Mouse (Mus musculus) lung, embryonic 16.5 days (tissue): ENCODE data around the gene Asb16. TPM values are rescaled to one million over a fixed set of nuclear protein-coding genes. Genes with fewer than 3 reads are reported as not detected.

Source experiments
- ATAC-seq: fragments of 200-750 bp; cut with Nextera tagmentation; 2 replicates; pipeline ENCODE4 v1.8.0; 2017; ENCODE audit warnings: low read depth, mild to moderate bottlenecking, moderate library complexity
- H3K27ac ChIP-seq: fragments of 300-500 bp; sonication (generic); 2 replicates; pipeline ENCODE4 v1.5.1; 2014; ENCODE audit warnings: mild to moderate bottlenecking, control low read depth, low read length
- H3K27me3 ChIP-seq: fragments of 300-500 bp; sonication (generic); 2 replicates; pipeline ENCODE4 v1.6.1; 2014; ENCODE audit warnings: low read depth, low read length, mixed read lengths; ENCODE audit not compliant: control insufficient read depth, insufficient read depth
- H3K36me3 ChIP-seq: fragments of 300-500 bp; sonication (generic); 2 replicates; pipeline ENCODE4 v1.6.1; 2014; ENCODE audit warnings: low read length; ENCODE audit not compliant: control insufficient read depth, insufficient read depth
- H3K4me1 ChIP-seq: fragments of 300-500 bp; sonication (generic); replicated peaks from 2 replicates; pipeline ENCODE4 v1.6.1; 2014; ENCODE audit warnings: low read length, mixed read lengths; ENCODE audit not compliant: control insufficient read depth, insufficient read depth
- H3K4me2 ChIP-seq: fragments of 300-500 bp; sonication (generic); 2 replicates; pipeline ENCODE4 v1.6.1; 2014; ENCODE audit warnings: low read depth, low read length, control low read depth
- H3K4me3 ChIP-seq: fragments of 300-500 bp; sonication (generic); 2 replicates; pipeline ENCODE4 v1.5.1; 2014; ENCODE audit warnings: mild to moderate bottlenecking, low read length, control low read depth
- H3K9ac ChIP-seq: fragments of 300-500 bp; sonication (generic); 2 replicates; pipeline ENCODE4 v1.6.1; 2014; ENCODE audit warnings: low read length, control low read depth
- H3K9me3 ChIP-seq: fragments of 300-500 bp; sonication (generic); 2 replicates; pipeline ENCODE4 v1.6.1; 2016; ENCODE audit warnings: low read length; ENCODE audit not compliant: control insufficient read depth
- WGBS: fragments of 180-500 bp; shearing (Covaris S2); extraction: QIAGEN DNeasy Blood & Tissue Kit; methylation state at CpG from one replicate; pipeline ENCODE4 v1.1.7; 2014; 5-methylcytosine and 5-hydroxymethylcytosine counted together
- polyA plus RNA-seq: library from polyadenylated mRNA; unstranded; fragments of >200 nt; fragmentation: Nextera tagmentation; extraction: Ambion mirVana; gene quantifications from 2 replicates; pipeline ENCODE4 v1.2.1, GENCODE M21; 2015

The Asb16 gene
- polyA plus RNA-seq, 1 experiment from 2014 or later = 0.05 TPM

- WGBS = 86% methylated on average over 4 of the region's 4 CpGs
- H3K36me3 ChIP-seq = peaks cover 40% of the 10 kb centered on the region
These were observed 43.4 kb downstream of the Asb16 start for GRCm38 (mm10) chr11:102311966-102312365.

GRCm38 (mm10) chr11:102312586-102312985, 44.0 kb downstream of the Asb16 start:
- WGBS = 78% methylated on average over 6 of the region's 6 CpGs
- Histone ChIP-seq H3K9me3 (no peaks in the 10 kb centered on the region), H3K9ac (no peak overlapping the region), H3K27me3 (no peaks in the 10 kb centered on the region), H3K4me2 (no peak overlapping the region), H3K4me3 (no peak overlapping the region), H3K27ac (no peak overlapping the region), H3K36me3 (peaks cover 35% of the 10 kb centered on the region), H3K4me1 (peaks cover 26% of the 10 kb centered on the region)
- ATAC-seq = no peak

More at GRCm38 (mm10) chr11:102311966-102312365, 43.4 kb downstream of the Asb16 start:
- no peak overlapping the region for H3K4me3 ChIP-seq
- no peak overlapping the region for H3K9ac ChIP-seq
- ATAC-seq = no peak
- no peaks in the 10 kb centered on the region for H3K9me3 ChIP-seq
- no peaks in the 10 kb centered on the region for H3K27me3 ChIP-seq
- no peak overlapping the region for H3K4me2 ChIP-seq
- H3K27ac ChIP-seq = no peak overlapping the region
- H3K4me1 ChIP-seq = peaks cover 26% of the 10 kb centered on the region

- no peaks in the 10 kb centered on the region for H3K9me3 ChIP-seq
- H3K9ac ChIP-seq = no peak overlapping the region
- H3K27ac ChIP-seq = no peak overlapping the region
- peaks cover 28% of the 10 kb centered on the region for H3K36me3 ChIP-seq
- WGBS = 84% methylated on average over 12 of the region's 12 CpGs
- no peak overlapping the region for H3K4me3 ChIP-seq
- no peak overlapping the region for H3K4me2 ChIP-seq
- no peaks in the 10 kb centered on the region for H3K27me3 ChIP-seq
- ATAC-seq = no peak
- peaks cover 20% of the 10 kb centered on the region for H3K4me1 ChIP-seq
These were observed 45.8 kb downstream of the Asb16 start for GRCm38 (mm10) chr11:102314321-102314720.

GRCm38 (mm10) chr11:102315690-102316571, 47.4 kb downstream of the Asb16 start:
- Histone ChIP-seq H3K4me1 (peaks cover 17% of the 10 kb centered on the region), H3K9ac (peak overlapping the region; percentile 100), H3K27me3 (no peaks in the 10 kb centered on the region), H3K4me3 (peak overlapping the region; percentile 95), H3K4me2 (peak overlapping the region; percentile 96), H3K27ac (peak overlapping the region; percentile 87), H3K9me3 (no peaks in the 10 kb centered on the region), H3K36me3 (peaks cover 23% of the 10 kb centered on the region)
- ATAC-seq = peak; percentile 0; the same call in 1 of the 2 replicates
- 11% methylated on average over 14 of the region's 14 CpGs for WGBS

GRCm38 (mm10) chr11:102316572-102317297, 48.2 kb downstream of the Asb16 start:
- H3K4me3 ChIP-seq = peak overlapping the region; percentile 95
- peaks cover 17% of the 10 kb centered on the region for H3K4me1 ChIP-seq
- peak overlapping the region; percentile 99 for H3K27ac ChIP-seq
- H3K36me3 ChIP-seq = peaks cover 23% of the 10 kb centered on the region
- H3K4me2 ChIP-seq = peak overlapping the region; percentile 96
- peak overlapping the region; percentile 100 for H3K9ac ChIP-seq
- peak; percentile 42 for ATAC-seq
- under 1% methylated on average over 39 of the region's 80 CpGs for WGBS
- H3K9me3 ChIP-seq = no peaks in the 10 kb centered on the region
- no peaks in the 10 kb centered on the region for H3K27me3 ChIP-seq

- WGBS = under 1% methylated on average over 43 of the region's 87 CpGs
- Histone ChIP-seq H3K27me3 (no peaks in the 10 kb centered on the region), H3K27ac (peak overlapping the region; percentile 99), H3K9me3 (no peaks in the 10 kb centered on the region), H3K4me3 (peak overlapping the region; percentile 95), H3K4me2 (peak overlapping the region; percentile 96), H3K4me1 (peaks cover 17% of the 10 kb centered on the region), H3K36me3 (peaks cover 20% of the 10 kb centered on the region), H3K9ac (peak overlapping the region; percentile 100)
- ATAC-seq = peak; percentile 13
These were observed 48.9 kb downstream of the Asb16 start for GRCm38 (mm10) chr11:102317298-102317900.

GRCm38 (mm10) chr11:102317901-102318575, 49.5 kb downstream of the Asb16 start:
- Histone ChIP-seq H3K36me3 (peaks cover 16% of the 10 kb centered on the region), H3K4me3 (peak overlapping the region; percentile 95), H3K4me2 (peak overlapping the region; percentile 96), H3K9ac (peak overlapping the region; percentile 100), H3K27ac (peak overlapping the region; percentile 99), H3K27me3 (no peaks in the 10 kb centered on the region), H3K4me1 (peaks cover 17% of the 10 kb centered on the region), H3K9me3 (no peaks in the 10 kb centered on the region)
- under 1% methylated on average over 44 of the region's 77 CpGs for WGBS
- peak; percentile 71 for ATAC-seq

GRCm38 (mm10) chr11:102318576-102319409, 50.2 kb downstream of the Asb16 start:
- ATAC-seq = peak; percentile 6; the same call in 1 of the 2 replicates
- peak overlapping the region; percentile 99 for H3K27ac ChIP-seq
- peak overlapping the region; percentile 100 for H3K9ac ChIP-seq
- H3K4me1 ChIP-seq = peaks cover 17% of the 10 kb centered on the region
- WGBS = under 1% methylated on average over 66 of the region's 84 CpGs
- H3K4me2 ChIP-seq = peak overlapping the region; percentile 96
- no peaks in the 10 kb centered on the region for H3K9me3 ChIP-seq
- H3K4me3 ChIP-seq = peak overlapping the region; percentile 95
- H3K36me3 ChIP-seq = peaks cover 8% of the 10 kb centered on the region
- no peaks in the 10 kb centered on the region for H3K27me3 ChIP-seq
